Mouse (Mus musculus): ENCODE data around the gene Rufy1.

The Rufy1 gene

DNA sequence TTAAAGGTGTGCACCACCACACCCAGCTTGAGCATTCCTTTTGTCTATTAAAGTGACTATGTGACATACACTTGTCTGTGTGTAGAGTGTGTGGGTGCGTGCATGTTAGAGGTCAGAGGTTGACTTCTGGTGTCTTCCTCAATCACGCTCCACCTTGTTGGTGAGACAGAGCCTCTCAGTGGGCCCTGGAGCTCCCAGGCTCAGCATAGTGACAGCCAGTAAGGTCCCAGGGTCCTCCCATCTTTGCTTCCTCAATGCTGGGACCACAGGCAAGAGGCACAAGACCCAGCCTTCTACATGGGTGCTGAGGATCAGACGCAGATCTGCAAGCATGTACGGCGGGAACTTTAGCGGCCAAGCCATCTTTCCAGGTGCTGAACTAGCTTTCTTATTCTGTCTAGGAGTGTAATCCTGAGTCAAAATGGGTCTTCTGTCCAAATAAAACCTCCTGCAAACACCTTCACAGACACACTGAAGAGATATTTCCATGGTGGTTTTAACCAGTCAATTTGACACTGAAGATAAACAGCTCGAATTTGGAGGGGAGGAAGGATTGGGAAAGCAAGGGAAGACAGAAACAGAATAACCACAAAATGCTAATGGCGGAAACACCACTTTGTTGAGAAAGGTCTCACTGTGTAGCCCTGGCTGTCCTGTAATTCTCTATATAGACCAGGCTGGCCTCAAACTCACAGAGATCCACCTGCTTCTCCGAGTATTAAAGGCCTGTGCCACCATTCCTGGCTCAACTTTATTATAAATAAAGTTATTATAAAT is 84.5 kb downstream of the Rufy1 start:
- no peak for DNase-seq (ENCODE audit: low spot score)

DNA sequence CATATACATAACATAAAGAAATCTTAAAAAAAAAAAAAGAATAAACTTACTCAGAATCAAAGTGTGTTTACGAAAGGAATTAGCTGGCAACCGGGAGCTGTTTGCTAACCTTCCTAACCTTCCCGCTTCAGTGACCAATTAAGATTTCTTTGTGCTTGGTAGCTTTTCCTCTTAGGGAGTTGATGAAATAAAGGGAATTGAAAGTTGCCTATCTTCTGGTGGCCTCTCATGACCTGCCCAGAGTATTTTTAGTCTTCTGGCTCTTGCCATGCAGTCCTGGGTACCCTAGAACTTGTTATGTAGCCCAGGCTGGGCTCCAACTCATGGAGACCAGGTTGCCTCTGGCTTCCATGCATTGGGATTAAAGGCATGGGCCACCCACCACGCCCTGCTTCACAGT is 85.4 kb downstream of the Rufy1 start:
- DNase-seq (ENCODE audit: low spot score) = no peak
